Mouse (Mus musculus): ENCODE measurements around the gene Ankrd40.

GRCm38 (mm10) chr11:94317014-94317413 is 10.8 kb upstream of the Ankrd40 start:
- TF ChIP-seq CTCF (conservative IDR thresholded peaks at IDR 0.05 in 1 of 2, IDR thresholded peaks at IDR 0.05 in 1 of 2; ENCODE audit: low read depth in 2 of 2, low read length in 2 of 2) = no peak
- TF ChIP-seq UBTF (IDR thresholded peaks at IDR 0.05; ENCODE audit: low read depth, low read length) = no peak
- no peak for TF ChIP-seq SIN3A (IDR thresholded peaks at IDR 0.05; ENCODE audit: low read length)
- TF ChIP-seq HCFC1 (IDR thresholded peaks at IDR 0.05; ENCODE audit: low read depth, low read length) = no peak
